Mouse (Mus musculus) ES-E14 (cell line): Measurements from ENCODE around the gene Hsp90ab1. TPM values are rescaled to one million over a fixed set of nuclear protein-coding genes. Genes with fewer than 3 reads are reported as not detected.

ENCODE experiments used
- DNase-seq: peaks from one replicate; pipeline ENCODE4 v3.0.0-alpha.2; 2013; ENCODE audit warnings: low read depth, low spot score
- H3K27ac ChIP-seq: 2 replicates; pipeline ENCODE4 v1.5.1; 2012; ENCODE audit warnings: low read depth, mild to moderate bottlenecking, low read length, moderate library complexity, mixed read lengths; ENCODE audit not compliant: poor library complexity, insufficient read depth, severe bottlenecking
- H3K36me3 ChIP-seq: 2 replicates; pipeline ENCODE4 v1.6.1; 2012; ENCODE audit warnings: mild to moderate bottlenecking, low read length, moderate library complexity, mixed read lengths; ENCODE audit not compliant: control insufficient read depth, poor library complexity, insufficient read depth, severe bottlenecking
- H3K4me1 ChIP-seq, 2 experiments: fragments of 150-350 bp in 1 of 2; sonication (generic) in 1 of 2; 2 replicates each; pipeline ENCODE4 v1.6.1; 2012; ENCODE audit warnings: low read length in 2 of 2, mild to moderate bottlenecking in 1 of 2, mixed read lengths in 1 of 2; ENCODE audit not compliant: control insufficient read depth in 2 of 2, insufficient read depth in 2 of 2, poor library complexity in 1 of 2
- H3K4me3 ChIP-seq, 2 experiments: fragments of 150-350 bp in 1 of 2; sonication (generic) in 1 of 2; 2 replicates each; pipeline ENCODE4 v1.5.1; 2012; ENCODE audit warnings: low read length in 2 of 2, low read depth in 1 of 2, mild to moderate bottlenecking in 1 of 2, mixed read lengths in 1 of 2; ENCODE audit not compliant: insufficient read depth in 1 of 2, poor library complexity in 1 of 2, severe bottlenecking in 1 of 2
- H3K9ac ChIP-seq: 2 replicates; pipeline ENCODE4 v1.6.1; 2012; ENCODE audit warnings: low read depth, mild to moderate bottlenecking, low read length, mixed read lengths; ENCODE audit not compliant: poor library complexity, insufficient read depth, severe bottlenecking
- H3K9me3 ChIP-seq: fragments of 150-350 bp; sonication (generic); 2 replicates; pipeline ENCODE4 v1.6.1; 2012; ENCODE audit warnings: low read depth, mild to moderate bottlenecking, low read length; ENCODE audit not compliant: control insufficient read depth, insufficient read depth
- CHD2 ChIP-seq: IDR thresholded peaks from 2 replicates; pipeline ENCODE4 v1.6.1; 2014; ENCODE audit warnings: mild to moderate bottlenecking, low read depth, low read length, inconsistent platforms
- HCFC1 ChIP-seq: IDR thresholded peaks from 2 replicates; pipeline ENCODE4 v1.6.1; 2012; ENCODE audit warnings: low read length, inconsistent platforms, borderline replicate concordance; ENCODE audit not compliant: insufficient read depth
- MAFK ChIP-seq: IDR thresholded peaks from 2 replicates; pipeline ENCODE4 v1.6.1; 2014; ENCODE audit warnings: mild to moderate bottlenecking, low read depth, low read length, inconsistent platforms; ENCODE audit not compliant: insufficient read depth
- ZC3H11A ChIP-seq: IDR thresholded peaks from 2 replicates; pipeline ENCODE4 v1.6.1; 2012; ENCODE audit warnings: low read depth, mild to moderate bottlenecking, inconsistent platforms, low read length, borderline replicate concordance
- ZNF384 ChIP-seq: IDR thresholded peaks from 2 replicates; pipeline ENCODE4 v1.6.1; 2012; ENCODE audit warnings: low read depth, low read length, inconsistent platforms
- in situ Hi-C, 2 experiments: fragments of 600-800 bp; cut with MboI; formaldehyde crosslinking; loops; one replicate each; pipeline ENCODE4 v1.15.1; 2025; ENCODE audit warnings: low sequenced_read_pairs in 2 of 2, inconsistent platforms in 1 of 2; ENCODE audit not compliant: unreplicated experiment in 2 of 2
- total RNA-seq: library from RNA; depleted of rRNA; stranded (reverse); fragments of 300-350 nt; gene quantifications from 2 replicates; pipeline ENCODE4 v1.2.3, GENCODE M21; 2012

The Hsp90ab1 gene
- total RNA-seq, 1 experiment = 1,660 TPM

GRCm38 (mm10) chr17:45584939-45585678 lies 12.0 kb upstream of the Hsp90ab1 start:
- H3K9me3 ChIP-seq = no peaks in the 10 kb centered on the region
- in situ Hi-C loops = loop anchor here in 1 of 2 experiments (5.0 kb wide), 1 partner anchor 42 kb away; no protein-coding TSS in a partner anchor
- H3K27ac ChIP-seq = peak overlapping the region; percentile 58; the same call in 1 of the 2 replicates
- TF ChIP-seq ZC3H11A (peak; percentile 26; the same call in 1 of the 2 replicates), HCFC1 (0 out of 2 replicates have a peak, but pooled peaks have one; percentile 17), MAFK (no peak), CHD2 (peak; percentile 2; the same call in 1 of the 2 replicates), ZNF384 (no peak)
- H3K9ac ChIP-seq = peak overlapping the region; percentile 8; the same call in 1 of the 2 replicates
- no peak for DNase-seq
- peaks cover 7 to 32% of the 10 kb centered on the region in 2 experiments for H3K4me1 ChIP-seq
- peaks cover 49% of the 10 kb centered on the region for H3K36me3 ChIP-seq
- peak overlapping the region; percentile 26 to 40; a peak in 2 of 4 replicates for H3K4me3 ChIP-seq

DNA sequence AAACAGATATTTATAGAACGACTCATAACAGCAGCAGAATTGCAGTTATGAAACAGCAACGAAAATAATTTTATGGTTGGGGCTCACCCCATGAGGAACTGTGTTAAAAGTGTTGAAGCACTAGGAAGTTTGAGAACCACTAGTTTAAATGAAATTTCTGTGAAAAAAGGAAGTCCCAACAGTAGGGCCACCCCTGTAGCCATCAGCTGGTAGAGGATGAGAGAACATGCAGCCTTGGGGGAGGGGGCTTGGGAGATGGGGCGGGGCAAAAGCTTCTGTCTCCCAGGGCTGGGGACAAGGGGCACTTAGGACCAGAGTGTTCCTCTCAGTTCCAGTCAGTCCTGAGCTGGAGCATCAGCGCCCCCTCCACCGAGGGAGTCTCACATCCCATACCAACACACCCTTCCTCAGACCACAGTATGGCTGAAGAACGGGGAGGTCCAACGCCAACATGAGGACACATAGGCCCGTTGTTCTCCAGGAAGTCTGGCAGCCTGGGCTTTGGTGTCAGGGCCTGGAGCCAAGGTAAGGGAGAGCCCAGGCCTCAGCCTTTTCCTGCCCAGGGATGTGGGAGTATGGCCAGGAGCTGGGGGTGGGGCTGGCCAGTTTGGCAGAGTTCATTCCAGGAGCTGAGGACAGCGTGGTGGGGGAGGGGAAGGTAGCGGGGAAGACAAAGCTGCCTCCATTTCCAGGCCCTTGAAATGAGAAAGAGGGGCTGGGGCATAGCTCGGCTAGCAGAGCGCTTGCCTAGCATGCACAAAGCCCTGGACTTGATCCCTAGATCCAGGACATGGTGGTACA lies 11.2 kb upstream of the Hsp90ab1 start:
- H3K4me1 ChIP-seq = peaks cover 7 to 39% of the 10 kb centered on the region in 2 experiments
- no peaks in the 10 kb centered on the region for H3K9me3 ChIP-seq
- peak overlapping the region; percentile 55 for H3K9ac ChIP-seq
- peaks cover 40% of the 10 kb centered on the region for H3K36me3 ChIP-seq
- TF ChIP-seq ZC3H11A (no peak), CHD2 (peak; percentile 17; the same call in 1 of the 2 replicates)
- peak overlapping the region; percentile 58 for H3K27ac ChIP-seq
- H3K4me3 ChIP-seq = peak overlapping the region; percentile 26 to 40; a peak in 2 of 4 replicates
- no peak for DNase-seq
- in situ Hi-C loops = no loop called here

GRCm38 (mm10) chr17:45582715-45583355 lies 9.8 kb upstream of the Hsp90ab1 start:
- Histone ChIP-seq H3K9me3 (no peaks in the 10 kb centered on the region), H3K27ac (no peak overlapping the region), H3K9ac (no peak overlapping the region), H3K4me1 (peaks cover 7 to 40% of the 10 kb centered on the region in 2 experiments), H3K36me3 (peaks cover 27% of the 10 kb centered on the region), H3K4me3 (no peak overlapping the region)
- in situ Hi-C loops = no loop called here
- no peak for DNase-seq
- no peak for TF ChIP-seq ZNF384
- no peak for TF ChIP-seq ZC3H11A
- no peak for TF ChIP-seq MAFK
- no peak for TF ChIP-seq CHD2
- no peak for TF ChIP-seq HCFC1

GRCm38 (mm10) chr17:45582188-45582587 lies 9.1 kb upstream of the Hsp90ab1 start:
- Histone ChIP-seq H3K4me3 (no peak overlapping the region), H3K4me1 (peaks cover 7 to 42% of the 10 kb centered on the region in 2 experiments), H3K36me3 (peaks cover 23% of the 10 kb centered on the region), H3K9ac (no peak overlapping the region), H3K9me3 (no peaks in the 10 kb centered on the region), H3K27ac (no peak overlapping the region)
- TF ChIP-seq HCFC1 (no peak), ZNF384 (no peak), MAFK (no peak), CHD2 (no peak), ZC3H11A (no peak)
- in situ Hi-C loops = no loop called here
- DNase-seq = no peak
